Mouse (Mus musculus): ENCODE measurements at regions not wholly inside any gene's neighbourhood (a gene's known extent, or its start where the extent isn't known, plus 50 kb on each side); places are given as distances from the start of the nearest gene placed in this dataset.

GRCm38 (mm10) chr13:97320298-97320697 lies 79.4 kb downstream of the Enc1 start:
- TF ChIP-seq POLR2A (IDR thresholded peaks at IDR 0.05; ENCODE audit: borderline replicate concordance, extremely low read depth, low read depth, low read length) = no peak
- TF ChIP-seq CTCF (IDR thresholded peaks at IDR 0.05; ENCODE audit: insufficient read depth, low read length) = no peak

Data from lung, adult 2 months (tissue).